Mouse (Mus musculus) midbrain, embryonic 12.5 days (tissue): ENCODE measurements around the gene Cebpb. TPM values are rescaled to one million over a fixed set of nuclear protein-coding genes. Genes with fewer than 3 reads are reported as not detected.

ENCODE experiments used
- ATAC-seq: fragments of 200-750 bp; cut with Nextera tagmentation; 2 replicates; pipeline ENCODE4 v1.8.0; 2017; ENCODE audit warnings: low read depth, moderate TSS enrichment, moderate library complexity; ENCODE audit not compliant: low FRiP score
- H3K27ac ChIP-seq: fragments of 300-500 bp; sonication (generic); replicated peaks from 2 replicates; pipeline ENCODE4 v1.5.1; 2016; ENCODE audit warnings: mild to moderate bottlenecking
- H3K27me3 ChIP-seq: fragments of 300-500 bp; sonication (generic); 2 replicates; pipeline ENCODE4 v1.6.1; 2016; ENCODE audit warnings: mild to moderate bottlenecking
- H3K36me3 ChIP-seq: fragments of 300-500 bp; sonication (generic); 2 replicates; pipeline ENCODE4 v1.6.1; 2016
- H3K4me1 ChIP-seq: fragments of 300-500 bp; sonication (generic); 2 replicates; pipeline ENCODE4 v1.6.1; 2016
- H3K4me2 ChIP-seq: fragments of 300-500 bp; sonication (generic); replicated peaks from 2 replicates; pipeline ENCODE4 v1.6.1; 2016; ENCODE audit warnings: mild to moderate bottlenecking, moderate library complexity
- H3K4me3 ChIP-seq: fragments of 300-500 bp; sonication (generic); 2 replicates; pipeline ENCODE4 v1.5.1; 2016; ENCODE audit warnings: mild to moderate bottlenecking
- H3K9ac ChIP-seq: fragments of 300-500 bp; sonication (generic); replicated peaks from 2 replicates; pipeline ENCODE4 v1.6.1; 2016; ENCODE audit warnings: mild to moderate bottlenecking, moderate library complexity
- H3K9me3 ChIP-seq: fragments of 300-500 bp; sonication (generic); 2 replicates; pipeline ENCODE4 v1.6.1; 2016; ENCODE audit warnings: mild to moderate bottlenecking
- WGBS: fragments of 180-500 bp; shearing (Covaris S2); methylation state at CpG from one replicate; pipeline ENCODE4 v1.1.7; 2016; 5-methylcytosine and 5-hydroxymethylcytosine counted together
- microRNA-seq: library from miRNA; unstranded; fragments of <30 nt; microRNA quantifications from one replicate; pipeline ENCODE4, GENCODE M21; 2017
- polyA plus RNA-seq: library from polyadenylated mRNA; unstranded; fragments of >200 nt; fragmentation: Nextera tagmentation; extraction: Ambion mirVana; gene quantifications from 2 replicates; pipeline ENCODE4 v1.2.1, GENCODE M21; 2016

The Cebpb gene
- polyA plus RNA-seq, 1 experiment from 2014 or later, result 3.1 TPM

- WGBS, result 58% methylated on average over 6 of the region's 6 CpGs
- Histone ChIP-seq H3K27ac (no peak overlapping the region), H3K36me3 (no peaks in the 10 kb centered on the region), H3K27me3 (no peaks in the 10 kb centered on the region), H3K9me3 (no peaks in the 10 kb centered on the region), H3K4me1 (no peaks in the 10 kb centered on the region), H3K9ac (no peak overlapping the region), H3K4me3 (no peak overlapping the region), H3K4me2 (no peak overlapping the region)
- no peak for ATAC-seq
Measured at GRCm38 (mm10) chr2:167739030-167739429, 50.3 kb downstream of the Cebpb start.

Small RNAs within 50 kb of the gene (microRNA-seq; reads per million reads assigned to microRNA genes)
- not detected for gene Gm22355

Other genes starting within 250 kb of the Cebpb start
- gene Rnf114, start 196.3 kb upstream of the Cebpb start, polyA plus RNA-seq, result 135 and 137 TPM in 2 replicates
- 21.3 and 23.6 TPM in 2 replicates for gene Spata2, start 196.0 kb upstream of the Cebpb start, polyA plus RNA-seq
- gene Snai1, start 150.7 kb upstream of the Cebpb start, polyA plus RNA-seq, result 15.3 and 24.6 TPM in 2 replicates
- gene Ube2v1, start 56.8 kb upstream of the Cebpb start, polyA plus RNA-seq, result 297 and 322 TPM in 2 replicates
- 9.1 and 9.7 TPM in 2 replicates for gene Gm20431, start 27.4 kb upstream of the Cebpb start, polyA plus RNA-seq
- gene Tmem189, start 907 bp downstream of the Cebpb start, polyA plus RNA-seq, result 33.6 and 36.5 TPM in 2 replicates
- gene Ptpn1, start 243.1 kb downstream of the Cebpb start, polyA plus RNA-seq, result 114 and 117 TPM in 2 replicates